Mouse (Mus musculus): ENCODE results near the gene Doxl2.

GRCm38 (mm10) chr6:48953220-48953619 lies 21.5 kb upstream of the Doxl2 start:
- TF ChIP-seq TAL1 (IDR thresholded peaks at IDR 0.05; ENCODE audit: low read length) = no peak
- TF ChIP-seq GATA1 (IDR thresholded peaks at IDR 0.05; ENCODE audit: low read length) = no peak

Measured in erythroblast, embryonic 14.5 days (primary cell).